Mouse (Mus musculus) gastrocnemius, adult 18-20 months (tissue): ENCODE measurements around the gene Lactbl1. TPM values are rescaled to one million over a fixed set of nuclear protein-coding genes. Genes with fewer than 3 reads are reported as not detected.

ENCODE experiments used
- DNase-seq: peaks from one replicate; pipeline ENCODE4 v3.0.0; 2021; ENCODE audit warnings: low spot score
- microRNA-seq: library from miRNA; unstranded; fragments of <30 nt; microRNA quantifications from one replicate; pipeline ENCODE4 v1.2.0, GENCODE M21; 2021
- total RNA-seq, 2 experiments: library from RNA; stranded (reverse); gene quantifications; 2 replicates each; pipeline ENCODE4 v1.2.3; 2021

The Lactbl1 gene
- total RNA-seq, 2 experiments from 2014 or later = not detected

GRCm38 (mm10) chr4:136679221-136679620 lies 56.8 kb downstream of the Lactbl1 start:
- no peak for DNase-seq

GRCm38 (mm10) chr4:136680641-136681040 lies 58.2 kb downstream of the Lactbl1 start:
- no peak for DNase-seq

GRCm38 (mm10) chr4:136684485-136684884 lies 62.1 kb downstream of the Lactbl1 start:
- no peak for DNase-seq

- DNase-seq = no peak
These were observed 63.0 kb downstream of the Lactbl1 start for GRCm38 (mm10) chr4:136685431-136685869.

GRCm38 (mm10) chr4:136688113-136688512 lies 65.7 kb downstream of the Lactbl1 start:
- no peak for DNase-seq

Small RNA genes lying within 50 kb of the gene (microRNA-seq; reads per million reads assigned to microRNA genes)
- not detected for gene Gm22180

Other genes with a start within 250 kb of the Lactbl1 start
- not detected for gene Htr1d, start 199.1 kb upstream of the Lactbl1 start, total RNA-seq
- gene 6030445D17Rik, start 160.4 kb upstream of the Lactbl1 start, total RNA-seq = under 1 TPM in 1 of 2 experiments, not detected in 1; 0.12 TPM
- 10 to 100 TPM; 10.1 to 18.3 TPM for gene Luzp1, start 152.9 kb upstream of the Lactbl1 start, total RNA-seq
- gene Kdm1a, start 19.9 kb upstream of the Lactbl1 start, total RNA-seq = 10 to 100 TPM; 17.9 TPM
- not detected for gene Tex46, start 12.2 kb upstream of the Lactbl1 start, total RNA-seq
- gene Ephb2, start 213.4 kb downstream of the Lactbl1 start, total RNA-seq = under 1 TPM; 0.53 to 0.74 TPM